26 mouse cellular contexts compared by ENCODE assay signal in genomic region chr19:32890801-32891200, GRCm38 (mm10).
"Had no signal": no experiment of that assay in that cellular context is flagged by ENCODE, and none has a peak within 500 bp of the region (broad histone marks: within the 10 kb centered on the region; RNA-seq: fewer than 3 reads in every experiment).

No protein-coding gene starts in this region.

- H3K27ac ChIP-seq: gastrocnemius, adult 2 months; heart, embryonic 13.5 days; heart, embryonic 15.5 days; hindbrain, embryonic 13.5 days; hindbrain, embryonic 15.5 days; hindbrain, postnatal 0 days; intestine, embryonic 15.5 days; kidney, postnatal 0 days; limb, embryonic 13.5 days; limb, embryonic 15.5 days had no signal

- H3K27me3 ChIP-seq: heart, embryonic 13.5 days; heart, embryonic 15.5 days; hindbrain, embryonic 13.5 days; hindbrain, embryonic 15.5 days; intestine, embryonic 15.5 days had no signal

- DNase-seq: gastrocnemius, adult 2 months; gastrocnemius, postnatal 10 days; gastrocnemius, postnatal 25 days; heart, adult 18-20 months; heart, postnatal 14 days; heart, postnatal 36 days; kidney, adult 18-20 months; kidney, adult 8-10 months; kidney, postnatal 14 days; kidney, postnatal 36 days; layer of hippocampus, adult 9-11 months; layer of hippocampus, postnatal 36 days; left cerebral cortex, postnatal 4 days had no signal

- H3K9ac ChIP-seq: heart, embryonic 13.5 days; heart, embryonic 15.5 days; hindbrain, embryonic 13.5 days; hindbrain, embryonic 15.5 days; intestine, embryonic 15.5 days; limb, embryonic 13.5 days; limb, embryonic 15.5 days had no signal

- H3K4me1 ChIP-seq: heart, embryonic 15.5 days; hindbrain, embryonic 15.5 days; intestine, embryonic 15.5 days had no signal

- H3K36me3 ChIP-seq: heart, embryonic 13.5 days; heart, embryonic 15.5 days; hindbrain, embryonic 13.5 days; hindbrain, embryonic 15.5 days; intestine, embryonic 15.5 days; limb, embryonic 13.5 days; limb, embryonic 15.5 days had no signal

- H3K4me2 ChIP-seq: heart, embryonic 11.5 days; heart, embryonic 13.5 days; heart, embryonic 15.5 days; hindbrain, embryonic 13.5 days; hindbrain, embryonic 15.5 days; intestine, embryonic 15.5 days; limb, embryonic 13.5 days; limb, embryonic 15.5 days had no signal

- ATAC-seq: forebrain, embryonic 16.5 days; hindbrain, postnatal 0 days; inflammation-experienced regulatory T-cells, adult 6 months; intestine, embryonic 15.5 days; intestine, postnatal 0 days had no signal

- H3K4me3 ChIP-seq: gastrocnemius, adult 2 months; heart, embryonic 13.5 days; heart, embryonic 15.5 days; hindbrain, embryonic 13.5 days; hindbrain, embryonic 15.5 days; intestine, embryonic 15.5 days; limb, embryonic 13.5 days; limb, embryonic 15.5 days had no signal

- H3K9me3 ChIP-seq: heart, embryonic 13.5 days; heart, embryonic 15.5 days; hindbrain, embryonic 13.5 days; hindbrain, embryonic 15.5 days; intestine, embryonic 15.5 days; limb, embryonic 13.5 days; limb, embryonic 15.5 days had no signal
